Mouse (Mus musculus) heart, embryonic 14.5 days (tissue): ENCODE data around the gene Baiap2. TPM values are rescaled to one million over a fixed set of nuclear protein-coding genes. Genes with fewer than 3 reads are reported as not detected.
A peak's percentile ranks its signal among the peaks of the same experiment; 100 is the strongest.

Source experiments
- ATAC-seq: fragments of 200-750 bp; cut with Nextera tagmentation; 2 replicates; pipeline ENCODE4 v1.8.0; 2017; ENCODE audit warnings: low read depth, moderate TSS enrichment; ENCODE audit not compliant: insufficient number of reproducible peaks, insufficient read depth, low FRiP score
- H3K27ac ChIP-seq, 2 experiments: fragments of 200-500 bp in 1 of 2; fragments of 300-500 bp in 1 of 2; sonication (generic) in 1 of 2; replicated peaks in 1 of 2; 2 replicates each; pipeline ENCODE4 v1.5.1; 2012 to 2014; ENCODE audit warnings: low read depth in 2 of 2, low read length in 2 of 2, control low read depth in 1 of 2, mild to moderate bottlenecking in 1 of 2, mixed read lengths in 1 of 2; ENCODE audit not compliant: control insufficient read depth in 1 of 2, insufficient read depth in 1 of 2
- H3K27me3 ChIP-seq: fragments of 300-500 bp; sonication (generic); 2 replicates; pipeline ENCODE4 v1.6.1; 2014; ENCODE audit warnings: mild to moderate bottlenecking, low read length, control low read depth; ENCODE audit not compliant: control insufficient read depth, insufficient read depth
- H3K36me3 ChIP-seq: fragments of 300-500 bp; sonication (generic); 2 replicates; pipeline ENCODE4 v1.6.1; 2014; ENCODE audit warnings: mild to moderate bottlenecking, control low read depth, low read length, mixed read lengths; ENCODE audit not compliant: control insufficient read depth, insufficient read depth
- H3K4me1 ChIP-seq, 2 experiments: fragments of 200-500 bp in 1 of 2; fragments of 300-500 bp in 1 of 2; sonication (generic) in 1 of 2; 2 replicates each; pipeline ENCODE4 v1.6.1; 2012 to 2014; ENCODE audit warnings: low read length in 2 of 2, control low read depth in 1 of 2, mixed read lengths in 1 of 2; ENCODE audit not compliant: control insufficient read depth in 2 of 2, insufficient read depth in 2 of 2
- H3K4me2 ChIP-seq: fragments of 300-500 bp; sonication (generic); 2 replicates; pipeline ENCODE4 v1.6.1; 2014; ENCODE audit warnings: mild to moderate bottlenecking, low read length
- H3K4me3 ChIP-seq, 2 experiments: fragments of 200-500 bp in 1 of 2; fragments of 300-500 bp in 1 of 2; sonication (generic) in 1 of 2; 2 replicates each; pipeline ENCODE4 v1.5.1; 2012 to 2014; ENCODE audit warnings: low read length in 2 of 2, mild to moderate bottlenecking in 2 of 2, control low read depth in 1 of 2, low read depth in 1 of 2, moderate library complexity in 1 of 2; ENCODE audit not compliant: control insufficient read depth in 1 of 2, insufficient read depth in 1 of 2
- H3K9ac ChIP-seq: fragments of 300-500 bp; sonication (generic); 2 replicates; pipeline ENCODE4 v1.6.1; 2014; ENCODE audit warnings: mild to moderate bottlenecking, low read length
- H3K9me3 ChIP-seq: fragments of 300-500 bp; sonication (generic); 2 replicates; pipeline ENCODE4 v1.6.1; 2016; ENCODE audit warnings: low read length, control low read depth; ENCODE audit not compliant: control insufficient read depth
- WGBS: fragments of 180-500 bp; shearing (Covaris S2); extraction: QIAGEN DNeasy Blood & Tissue Kit; methylation state at CpG from one replicate; pipeline ENCODE4 v1.1.7; 2014; 5-methylcytosine and 5-hydroxymethylcytosine counted together
- polyA plus RNA-seq: library from polyadenylated mRNA; unstranded; fragments of >200 nt; fragmentation: Nextera tagmentation; extraction: Ambion mirVana; gene quantifications from 2 replicates; pipeline ENCODE4 v1.2.1, GENCODE M21; 2014

Gene Baiap2
- polyA plus RNA-seq, 1 experiment from 2014 or later, result 13.2 TPM

GRCm38 (mm10) chr11:120005434-120006317, 63.1 kb downstream of the Baiap2 start:
- no peak for ATAC-seq
- Histone ChIP-seq H3K4me2 (no peak overlapping the region), H3K4me1 (no peaks in the 10 kb centered on the region), H3K4me3 (no peak overlapping the region), H3K27ac (no peak overlapping the region), H3K36me3 (0 out of 2 replicates have a peak, but pooled peaks cover 3% of the 10 kb centered on the region), H3K9me3 (no peaks in the 10 kb centered on the region), H3K27me3 (no peaks in the 10 kb centered on the region; the same call in 1 of the 2 replicates), H3K9ac (no peak overlapping the region)
- 90% methylated on average over 18 of the region's 18 CpGs for WGBS

DNA sequence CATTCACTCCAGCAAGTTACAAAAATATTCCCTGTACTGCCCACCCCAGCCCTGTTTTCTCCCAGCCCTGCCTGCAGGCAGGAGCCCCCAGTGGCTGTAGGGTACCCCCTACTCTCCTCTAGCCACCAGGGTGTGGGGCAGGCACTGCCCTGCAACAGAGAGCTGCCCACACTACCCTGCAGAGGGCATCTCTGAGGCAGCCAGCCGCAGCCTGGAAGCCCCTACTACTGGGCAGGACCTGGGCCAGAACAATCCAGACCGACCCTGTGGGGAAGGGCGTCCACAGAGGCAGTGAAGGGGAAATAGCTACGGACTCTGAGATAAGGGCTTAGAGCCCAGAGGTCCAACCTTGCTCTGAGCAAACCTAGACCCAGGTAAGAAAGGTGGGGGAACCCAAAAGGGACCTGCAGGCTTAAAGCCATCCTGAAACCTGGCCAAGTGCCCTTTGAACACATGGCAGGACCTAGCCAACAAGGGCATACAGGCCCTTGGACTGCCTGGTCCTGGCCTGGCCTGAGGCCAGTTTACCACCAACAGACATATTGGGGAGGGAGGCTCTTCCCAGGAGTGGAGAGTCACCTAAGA, 65.0 kb downstream of the Baiap2 start:
- 43% methylated on average over 4 of the region's 4 CpGs for WGBS
- Histone ChIP-seq H3K9me3 (no peaks in the 10 kb centered on the region), H3K9ac (no peak overlapping the region), H3K27me3 (peaks cover 9% of the 10 kb centered on the region), H3K4me3 (no peak overlapping the region), H3K4me1 (peaks cover 3 to 8% of the 10 kb centered on the region in 2 experiments; a peak in 3 of 4 replicates), H3K27ac (no peak overlapping the region), H3K36me3 (no peaks in the 10 kb centered on the region), H3K4me2 (no peak overlapping the region)
- ATAC-seq, result no peak

GRCm38 (mm10) chr11:120008501-120008900, 65.9 kb downstream of the Baiap2 start:
- no peak overlapping the region for H3K4me3 ChIP-seq
- no peak overlapping the region for H3K4me2 ChIP-seq
- H3K4me1 ChIP-seq, result peaks cover 6 to 11% of the 10 kb centered on the region in 2 experiments; a peak in 3 of 4 replicates
- ATAC-seq, result no peak
- H3K9me3 ChIP-seq, result no peaks in the 10 kb centered on the region
- no peak overlapping the region for H3K27ac ChIP-seq
- peaks cover 9% of the 10 kb centered on the region for H3K27me3 ChIP-seq
- no peaks in the 10 kb centered on the region for H3K36me3 ChIP-seq
- no peak overlapping the region for H3K9ac ChIP-seq
- 96% methylated on average over 1 of the region's 1 CpGs for WGBS

DNA sequence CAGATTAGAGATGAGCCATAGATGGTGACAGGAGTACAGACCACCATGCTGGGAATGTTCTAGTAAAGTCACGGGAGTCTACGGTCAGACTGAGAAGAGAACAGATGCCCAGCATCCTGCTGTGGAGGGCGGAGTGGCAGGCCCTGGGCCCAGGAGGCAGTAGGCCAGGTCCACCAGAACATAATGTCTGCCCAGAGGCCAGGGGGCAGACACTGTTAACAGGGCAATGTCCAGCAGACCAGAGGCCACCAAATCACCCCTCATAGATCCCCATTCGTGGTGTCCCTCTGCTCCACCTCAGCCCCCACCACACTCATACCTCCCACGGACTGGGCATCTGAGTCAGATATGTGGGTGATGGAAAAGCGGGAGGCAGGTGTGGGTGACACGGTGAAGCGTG, 66.4 kb downstream of the Baiap2 start:
- WGBS, result 85% methylated on average over 8 of the region's 8 CpGs
- no peak for ATAC-seq
- H3K36me3 ChIP-seq, result no peaks in the 10 kb centered on the region
- peaks cover 6 to 13% of the 10 kb centered on the region in 2 experiments; a peak in 3 of 4 replicates for H3K4me1 ChIP-seq
- H3K27ac ChIP-seq, result no peak overlapping the region
- no peak overlapping the region for H3K4me2 ChIP-seq
- H3K9me3 ChIP-seq, result no peaks in the 10 kb centered on the region
- H3K9ac ChIP-seq, result no peak overlapping the region
- peaks cover 9% of the 10 kb centered on the region for H3K27me3 ChIP-seq
- no peak overlapping the region for H3K4me3 ChIP-seq

DNA sequence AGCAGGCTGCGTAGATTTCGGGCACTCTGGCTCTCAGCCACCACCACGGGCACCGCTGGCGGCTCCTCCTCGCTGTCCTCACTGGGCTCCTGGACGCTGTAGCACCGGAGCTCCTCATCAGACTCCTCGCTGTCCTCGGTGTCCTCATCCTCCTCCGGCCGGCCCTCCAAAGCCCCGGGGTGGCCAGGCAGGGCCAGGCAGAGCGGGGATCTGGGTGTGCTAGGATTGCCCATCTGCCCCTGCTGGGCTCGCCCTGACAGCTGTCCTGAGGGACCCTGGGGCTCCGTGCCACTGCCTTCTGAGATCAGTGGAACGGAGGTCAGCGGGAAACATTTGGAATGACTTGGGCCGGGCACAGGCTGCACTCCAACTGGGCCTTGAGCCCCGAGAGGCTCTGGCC, 67.4 kb downstream of the Baiap2 start:
- Histone ChIP-seq H3K4me3 (no peak overlapping the region), H3K9ac (no peak overlapping the region), H3K4me1 (peaks cover 6 to 18% of the 10 kb centered on the region in 2 experiments; a peak in 3 of 4 replicates), H3K4me2 (no peak overlapping the region), H3K27ac (no peak overlapping the region), H3K9me3 (no peaks in the 10 kb centered on the region), H3K36me3 (no peaks in the 10 kb centered on the region), H3K27me3 (peaks cover 9% of the 10 kb centered on the region)
- WGBS, result 83% methylated on average over 20 of the region's 20 CpGs
- no peak for ATAC-seq

DNA sequence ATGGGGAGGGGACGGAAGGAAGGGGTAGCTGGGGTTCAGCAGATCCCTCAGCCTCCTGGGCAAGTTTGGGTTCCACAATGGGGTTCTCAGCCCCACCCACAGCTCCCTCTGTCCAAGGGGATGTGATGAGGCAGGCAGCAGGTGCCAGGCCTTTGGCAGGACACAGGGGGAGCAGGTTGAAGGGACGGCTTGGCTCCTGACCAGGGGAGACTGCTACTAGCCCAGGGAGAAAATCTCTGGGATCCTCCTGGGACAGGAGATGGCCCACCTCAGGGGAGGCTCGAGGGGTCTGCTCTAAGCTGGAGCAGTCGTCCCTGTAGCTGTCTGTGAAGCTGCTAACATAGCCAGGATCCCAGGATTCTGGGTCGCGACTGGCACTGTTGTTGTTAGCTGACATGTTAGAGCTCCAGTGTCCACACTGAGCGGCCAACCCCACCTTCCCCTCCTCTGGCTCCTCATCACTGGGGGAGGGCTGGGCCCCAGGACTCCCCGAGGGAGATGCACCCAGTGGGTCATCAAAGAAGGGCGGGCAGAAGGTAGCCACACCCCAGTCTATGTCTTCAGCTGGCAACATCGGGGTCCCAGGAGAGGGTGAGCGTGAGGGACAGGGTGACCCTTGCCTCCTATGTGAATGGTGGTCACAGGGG, 68.7 kb downstream of the Baiap2 start:
- peak overlapping the region in 1 of 2 experiments; percentile 20; a peak in 1 of 4 replicates for H3K4me3 ChIP-seq

DNA sequence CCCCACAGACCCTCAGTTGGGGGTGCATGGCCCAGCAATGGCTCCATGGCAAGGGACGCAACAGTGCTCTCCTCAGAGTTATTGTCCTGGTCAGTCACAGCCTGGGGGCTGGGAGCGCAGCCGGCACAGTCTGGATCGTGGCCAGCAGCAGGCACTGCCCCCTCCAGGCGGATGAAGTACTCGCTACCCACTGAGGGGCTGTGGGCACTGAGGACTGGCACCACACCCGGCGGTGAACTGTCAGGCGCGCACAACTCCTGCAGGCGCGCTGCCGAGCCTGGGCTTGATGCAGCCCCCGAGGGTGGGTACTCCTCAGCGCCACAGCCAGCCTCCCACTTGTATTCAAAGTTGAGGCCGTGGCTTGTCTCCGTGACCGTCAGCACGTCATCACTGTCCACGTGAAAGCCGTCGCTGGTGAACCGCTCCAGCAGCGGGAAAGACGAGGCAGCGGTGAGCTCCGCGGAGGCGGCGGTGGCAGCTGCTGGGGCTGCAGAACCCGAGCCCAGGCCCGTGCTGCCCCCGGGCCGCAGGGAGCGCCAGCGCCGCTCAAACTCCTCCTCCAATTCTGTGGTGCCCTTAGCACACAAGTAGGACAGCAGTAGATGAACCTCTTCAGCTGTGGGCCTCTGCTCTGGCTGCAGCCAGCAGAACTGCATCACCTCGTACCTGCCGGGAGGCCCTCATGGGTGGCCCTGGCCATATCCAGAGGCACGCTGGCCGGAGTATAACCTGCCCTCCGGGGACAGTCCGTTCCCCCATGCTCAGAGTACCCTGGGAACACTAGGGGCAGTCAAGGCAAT, 69.4 kb downstream of the Baiap2 start:
- Histone ChIP-seq H3K4me3 (peak overlapping the region; percentile 20; a peak in 3 of 4 replicates), H3K4me1 (peaks cover 11 to 24% of the 10 kb centered on the region in 2 experiments), H3K9ac (peak overlapping the region; percentile 31; the same call in 1 of the 2 replicates), H3K27me3 (peaks cover 9% of the 10 kb centered on the region), H3K9me3 (no peaks in the 10 kb centered on the region), H3K36me3 (no peaks in the 10 kb centered on the region), H3K4me2 (peak overlapping the region; percentile 62), H3K27ac (no peak overlapping the region)
- WGBS, result 27% methylated on average over 43 of the region's 43 CpGs
- ATAC-seq, result no peak

More for the DNA sequence above, 68.7 kb downstream of the Baiap2 start:
- Histone ChIP-seq H3K4me1 (peaks cover 11 to 24% of the 10 kb centered on the region in 2 experiments), H3K36me3 (no peaks in the 10 kb centered on the region), H3K9ac (0 out of 2 replicates have a peak overlapping the region, but pooled peaks have one; percentile 31), H3K4me2 (peak overlapping the region; percentile 62), H3K27ac (no peak overlapping the region), H3K27me3 (peaks cover 9% of the 10 kb centered on the region), H3K9me3 (no peaks in the 10 kb centered on the region)
- ATAC-seq, result no peak
- WGBS, result 73% methylated on average over 11 of the region's 11 CpGs
